Mouse (Mus musculus) spleen, postnatal 4 days (tissue): Measurements from ENCODE around the gene Nudt16l1.
A peak's percentile ranks its signal among the peaks of the same experiment; 100 is the strongest.

Experiments used
- DNase-seq, 2 experiments: peaks; one replicate each; pipeline ENCODE4 v3.0.0; 2022; ENCODE audit warnings: low spot score in 2 of 2

Gene Nudt16l1

GRCm38 (mm10) chr16:4913783-4914735, 24.5 kb upstream of the Nudt16l1 start:
- peak; percentile 77 to 92 for DNase-seq

- no peak for DNase-seq
Measured at GRCm38 (mm10) chr16:4915931-4916330, 22.6 kb upstream of the Nudt16l1 start.

GRCm38 (mm10) chr16:4916608-4917007, 22.0 kb upstream of the Nudt16l1 start:
- no peak for DNase-seq

- no peak for DNase-seq
Measured at GRCm38 (mm10) chr16:4920556-4920955, 18.0 kb upstream of the Nudt16l1 start.

- DNase-seq: no peak
Measured at GRCm38 (mm10) chr16:4922481-4922880, 16.1 kb upstream of the Nudt16l1 start.

GRCm38 (mm10) chr16:4923996-4924395, 14.6 kb upstream of the Nudt16l1 start:
- DNase-seq: no peak

- DNase-seq: no peak
Measured at GRCm38 (mm10) chr16:4927967-4928366, 10.6 kb upstream of the Nudt16l1 start.

- DNase-seq: no peak
Measured at GRCm38 (mm10) chr16:4928474-4928873, 10.1 kb upstream of the Nudt16l1 start.

GRCm38 (mm10) chr16:4932429-4932828, 6.1 kb upstream of the Nudt16l1 start:
- DNase-seq: no peak

- DNase-seq: no peak
Measured at GRCm38 (mm10) chr16:4935430-4935829, 3.1 kb upstream of the Nudt16l1 start.

- no peak for DNase-seq
Measured at GRCm38 (mm10) chr16:4935931-4936703, 2.4 kb upstream of the Nudt16l1 start.

- DNase-seq: no peak
Measured at GRCm38 (mm10) chr16:4937351-4938190, 990 bp upstream of the Nudt16l1 start.

- peak; percentile 93 to 96 for DNase-seq
Measured at GRCm38 (mm10) chr16:4938989-4939388, 428 bp downstream of the Nudt16l1 start.

GRCm38 (mm10) chr16:4939412-4939811, 851 bp downstream of the Nudt16l1 start:
- peak in 1 of 2 experiments; percentile 24 for DNase-seq

- no peak for DNase-seq
Measured at GRCm38 (mm10) chr16:4940311-4940850, 1.8 kb downstream of the Nudt16l1 start.

- no peak for DNase-seq
Measured at GRCm38 (mm10) chr16:4941016-4941415, 2.5 kb downstream of the Nudt16l1 start.

GRCm38 (mm10) chr16:4942868-4943267, 4.3 kb downstream of the Nudt16l1 start:
- no peak for DNase-seq

- DNase-seq: no peak
Measured at GRCm38 (mm10) chr16:4943431-4943830, 4.9 kb downstream of the Nudt16l1 start.

GRCm38 (mm10) chr16:4945415-4945814, 6.9 kb downstream of the Nudt16l1 start:
- no peak for DNase-seq

- DNase-seq: no peak
Measured at GRCm38 (mm10) chr16:4946155-4946554, 7.6 kb downstream of the Nudt16l1 start.

- no peak for DNase-seq
Measured at GRCm38 (mm10) chr16:4947378-4947777, 8.8 kb downstream of the Nudt16l1 start.
